Mouse (Mus musculus): ENCODE data around the gene Dct.

The Dct gene

DNA sequence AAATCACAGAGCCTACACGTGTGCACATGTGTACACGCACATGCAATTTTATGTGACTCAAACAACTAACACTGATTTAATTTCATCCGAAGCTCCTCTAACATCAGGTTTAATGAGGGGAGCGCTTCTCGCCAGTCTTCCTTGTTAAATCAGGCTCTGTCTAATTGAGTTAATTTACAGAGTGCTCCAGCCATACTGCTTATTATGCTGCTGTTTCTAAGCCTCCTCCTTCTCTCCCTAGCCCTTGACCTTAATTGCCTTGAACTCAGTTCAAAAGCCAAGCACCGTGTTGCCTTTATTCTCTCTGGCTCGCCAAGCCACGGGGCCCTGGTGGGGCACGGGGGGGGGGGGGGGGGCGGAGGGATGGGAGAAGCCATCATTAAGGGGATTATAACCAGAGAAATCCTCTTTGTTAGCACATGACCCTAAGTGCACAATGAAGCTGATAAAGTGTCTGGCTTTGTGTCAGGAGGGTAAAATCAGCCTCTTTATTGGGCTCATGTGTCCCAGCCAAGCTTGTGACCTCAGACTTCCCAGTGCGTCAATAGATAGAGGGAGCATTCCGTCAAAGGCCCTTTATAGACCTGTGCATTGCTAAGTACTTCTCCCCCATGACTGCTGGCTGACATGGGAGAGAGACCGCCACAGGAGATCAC lies at the start of gene Dct:
Gene Dct, minus strand, starts transcription at position 270 of the 656 bp plus-strand sequence.
- DNase-seq (ENCODE audit: low spot score) = no peak

- no peak for DNase-seq (ENCODE audit: low spot score)
Observed at GRCm38 (mm10) chr14:118101227-118101990, 49.4 kb upstream of the Dct start.

DNA sequence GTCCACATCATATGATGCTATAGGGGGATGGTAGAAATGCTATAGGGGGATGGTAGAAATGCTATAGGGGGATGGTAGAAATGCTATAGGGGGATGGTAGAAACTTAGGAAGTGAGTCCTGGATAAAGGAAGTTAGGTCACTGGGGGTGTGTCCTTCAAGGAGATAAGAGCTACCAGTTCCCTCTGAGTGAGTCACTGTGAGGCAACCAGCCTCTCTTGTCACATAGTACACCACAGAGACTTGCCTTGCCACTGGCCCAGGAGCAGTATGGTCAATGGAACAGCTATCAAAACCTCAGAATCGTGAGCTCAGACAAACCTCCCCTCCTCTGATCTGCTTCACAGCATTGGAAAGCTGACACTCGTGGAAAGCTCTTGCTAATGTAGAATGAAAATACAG lies 46.2 kb upstream of the Dct start:
- DNase-seq (ENCODE audit: low spot score) = no peak

DNA sequence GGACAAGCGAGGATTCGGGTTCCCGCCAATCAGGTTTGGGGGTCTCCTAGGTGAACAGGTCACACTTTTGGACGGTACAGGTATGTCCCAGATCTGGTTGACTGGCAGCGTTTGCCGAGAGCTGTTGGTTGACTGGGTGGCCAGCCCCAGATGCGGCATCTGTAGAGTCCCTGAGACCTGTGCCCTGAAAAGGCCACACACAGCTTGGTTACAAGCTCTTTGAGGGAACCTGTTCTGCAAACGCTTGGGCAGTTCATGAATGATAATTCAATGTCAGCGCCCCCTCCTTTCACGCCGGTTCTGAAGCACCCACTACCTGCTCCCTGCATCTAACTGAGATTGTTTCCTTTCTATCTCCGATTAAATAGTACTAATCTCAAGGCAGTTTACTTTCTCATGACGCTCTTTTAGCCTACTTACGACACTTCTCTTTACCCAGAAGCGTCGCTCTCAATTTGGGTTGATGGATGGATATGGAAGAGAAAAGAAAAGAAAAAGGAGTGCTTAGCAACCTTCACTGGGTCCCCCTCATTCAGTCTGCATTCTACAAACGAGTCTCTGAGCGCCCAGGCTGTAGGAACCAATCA lies 37.9 kb upstream of the Dct start:
- no peak for DNase-seq (ENCODE audit: low spot score)

DNA sequence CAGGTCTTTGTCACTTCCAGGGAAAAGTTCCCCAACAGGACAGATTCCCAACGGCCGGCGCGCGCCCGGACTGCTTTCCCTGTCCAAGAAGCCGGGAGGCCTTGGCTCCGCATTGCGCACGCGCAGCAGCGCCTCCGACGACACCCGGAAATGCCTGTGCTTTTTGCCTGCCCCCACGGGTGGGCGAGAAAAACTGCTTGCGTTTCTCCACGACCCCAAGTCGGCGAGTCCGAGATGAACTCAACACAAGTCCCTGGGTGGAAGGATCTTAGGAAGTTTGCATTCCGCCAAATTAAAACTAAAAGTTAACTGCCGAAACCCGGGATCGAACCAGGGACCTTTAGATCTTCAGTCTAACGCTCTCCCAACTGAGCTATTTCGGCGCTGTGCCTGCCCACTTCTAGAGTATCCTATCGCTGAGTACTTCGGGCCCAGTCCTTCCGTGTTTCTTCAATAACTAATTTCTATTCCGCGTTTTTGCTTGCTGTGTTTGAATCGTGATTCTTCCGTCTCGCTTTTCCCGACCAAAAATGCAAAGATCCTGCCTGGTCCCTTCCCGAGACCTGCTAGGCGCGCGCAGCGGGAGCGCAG lies 37.3 kb upstream of the Dct start:
- DNase-seq (ENCODE audit: low spot score) = peak; percentile 62

DNA sequence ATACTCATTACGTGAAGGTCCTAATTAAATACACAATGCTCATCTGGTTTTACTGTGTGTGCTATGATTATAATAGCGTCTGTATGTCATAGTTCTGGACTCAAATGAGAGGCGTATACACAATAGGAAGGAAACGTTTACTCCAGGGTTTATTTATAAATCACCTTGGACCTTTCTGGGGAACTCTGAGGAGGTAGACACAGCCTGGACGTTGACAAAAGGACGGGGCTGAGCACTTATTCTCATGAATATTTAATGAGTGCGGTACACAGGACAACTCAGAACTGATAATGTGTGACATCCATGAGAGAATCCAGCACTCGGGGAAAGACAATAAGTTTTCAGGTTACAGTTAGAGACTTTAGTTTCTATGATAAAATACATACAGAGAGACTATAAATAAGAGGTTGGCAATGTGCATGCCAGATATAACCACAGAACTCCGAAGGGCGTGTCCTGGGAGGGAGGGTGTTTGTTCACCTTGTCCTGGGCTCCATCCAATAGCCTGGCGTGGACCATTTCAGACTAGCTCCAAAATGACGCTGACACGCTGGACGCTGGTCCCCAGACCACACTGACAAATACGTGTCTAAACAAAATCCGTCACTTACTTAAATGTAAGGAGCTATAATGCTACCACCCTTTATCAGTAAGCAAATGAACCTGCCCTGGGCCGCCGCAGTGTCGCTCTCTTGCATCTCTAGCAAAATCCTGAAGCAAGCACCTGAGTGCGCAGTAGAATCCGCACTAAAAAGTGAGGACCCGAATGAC lies 36.6 kb upstream of the Dct start:
- DNase-seq (ENCODE audit: low spot score) = no peak

GRCm38 (mm10) chr14:118086271-118087035 lies 34.4 kb upstream of the Dct start:
- no peak for DNase-seq (ENCODE audit: low spot score)

GRCm38 (mm10) chr14:118083851-118084250 lies 31.8 kb upstream of the Dct start:
- DNase-seq (ENCODE audit: low spot score) = no peak

DNA sequence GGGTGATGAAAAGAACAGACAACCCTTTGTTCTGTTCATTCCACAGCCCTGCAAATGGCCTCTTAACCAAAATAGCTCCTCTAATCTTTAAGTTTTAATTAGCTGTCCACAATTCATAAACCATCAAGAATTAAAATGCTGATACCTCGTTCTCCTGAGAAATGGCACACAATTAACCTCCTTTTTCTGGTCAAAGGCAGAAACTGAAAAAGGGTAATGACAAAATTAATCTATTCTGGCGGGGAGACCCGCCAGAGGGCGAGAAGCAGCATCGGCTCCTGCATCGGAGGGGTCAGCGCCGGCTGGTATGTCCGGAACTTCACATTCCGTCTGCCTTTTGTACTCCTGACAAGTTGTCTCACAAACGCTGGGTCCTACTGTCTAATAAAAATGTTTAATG lies 28.6 kb upstream of the Dct start:
- DNase-seq (ENCODE audit: low spot score) = no peak

DNA sequence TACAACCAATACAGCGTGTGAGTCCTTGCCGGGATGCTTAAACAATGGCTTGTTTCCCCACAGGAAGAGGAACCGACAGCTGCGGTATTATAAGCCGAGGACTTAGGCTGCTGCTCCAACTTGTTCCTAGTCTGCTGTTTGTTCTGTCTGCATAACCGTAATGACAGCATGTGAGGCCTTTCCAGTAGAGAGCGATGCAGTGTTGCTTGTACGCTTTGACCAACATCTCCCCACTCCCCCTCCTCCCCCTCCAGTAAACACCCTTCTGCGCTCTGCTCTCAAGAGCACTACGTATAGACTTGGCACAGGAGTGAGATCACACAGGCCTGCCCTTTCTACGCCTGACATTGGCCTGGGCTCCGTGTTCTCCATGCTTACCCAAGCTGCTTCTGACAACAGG lies 18.1 kb upstream of the Dct start:
- no peak for DNase-seq (ENCODE audit: low spot score)

GRCm38 (mm10) chr14:118069439-118070079 lies 17.5 kb upstream of the Dct start:
- no peak for DNase-seq (ENCODE audit: low spot score)

- DNase-seq (ENCODE audit: low spot score) = no peak
Observed at GRCm38 (mm10) chr14:118061766-118062432, 9.9 kb upstream of the Dct start.

- no peak for DNase-seq (ENCODE audit: low spot score)
Observed at GRCm38 (mm10) chr14:118058581-118058886, 6.5 kb upstream of the Dct start.

DNA sequence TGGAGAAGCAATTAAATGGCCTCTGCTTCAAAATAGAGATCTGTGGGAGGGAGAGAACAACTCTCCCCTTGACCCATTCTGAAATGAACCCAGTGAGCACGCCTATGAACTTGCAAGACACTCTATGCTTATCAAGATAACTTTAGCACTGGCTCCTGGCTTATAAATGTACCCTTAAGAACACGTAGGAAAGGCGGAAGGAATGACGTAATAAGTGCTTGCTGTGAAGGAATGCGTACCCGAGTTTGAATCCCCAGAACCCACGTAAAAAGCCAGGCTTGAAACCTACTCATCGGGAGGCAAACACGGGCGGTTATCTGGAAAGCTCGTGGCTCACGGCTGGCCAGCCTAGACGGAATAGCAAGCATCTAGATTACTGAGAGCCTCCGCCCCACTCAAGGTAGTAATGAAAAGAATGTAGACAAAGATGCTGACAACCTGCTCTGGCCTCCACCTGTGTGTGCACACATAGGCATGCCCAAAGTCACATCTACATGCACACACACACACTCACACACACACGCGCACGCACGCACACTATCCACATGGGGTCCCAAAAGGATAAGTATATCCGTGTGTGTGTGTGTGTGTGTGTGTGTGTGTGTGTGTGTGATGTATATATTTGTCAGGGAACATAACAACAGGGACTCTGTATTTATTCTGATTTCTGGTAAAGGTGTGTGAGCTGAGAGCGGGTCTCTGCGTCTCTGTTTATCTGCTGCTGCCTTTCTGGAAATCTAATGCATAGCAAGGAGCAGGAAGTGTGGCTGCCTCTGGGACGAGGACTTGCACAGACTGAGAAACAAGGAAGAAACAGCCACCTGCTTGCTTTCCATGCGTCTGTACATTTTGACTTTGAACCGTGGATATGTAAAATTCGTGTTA lies 5.9 kb upstream of the Dct start:
- no peak for DNase-seq (ENCODE audit: low spot score)

- DNase-seq (ENCODE audit: low spot score) = no peak
Observed at GRCm38 (mm10) chr14:118052770-118053169, 726 bp upstream of the Dct start.

DNA sequence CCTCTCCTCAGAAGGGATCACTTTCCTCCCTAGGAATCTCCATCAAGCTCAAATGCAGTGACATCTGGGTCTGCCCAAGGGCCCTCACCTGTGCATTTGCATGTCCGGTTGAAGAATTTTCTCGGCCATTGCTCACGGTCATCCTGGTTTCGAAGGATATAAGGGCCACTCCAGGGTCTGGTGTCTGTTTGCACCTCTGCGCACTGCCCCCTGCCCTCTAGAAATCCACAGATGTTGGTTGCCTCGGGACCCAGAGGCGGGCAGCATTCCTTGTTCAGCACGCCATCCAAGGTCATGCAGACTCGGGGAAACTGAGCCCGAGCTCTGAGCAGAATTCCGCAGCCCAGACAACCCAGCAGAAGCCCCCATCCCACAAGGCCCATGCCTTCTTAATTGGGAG lies 648 bp downstream of the Dct start:
- DNase-seq (ENCODE audit: low spot score) = no peak

DNA sequence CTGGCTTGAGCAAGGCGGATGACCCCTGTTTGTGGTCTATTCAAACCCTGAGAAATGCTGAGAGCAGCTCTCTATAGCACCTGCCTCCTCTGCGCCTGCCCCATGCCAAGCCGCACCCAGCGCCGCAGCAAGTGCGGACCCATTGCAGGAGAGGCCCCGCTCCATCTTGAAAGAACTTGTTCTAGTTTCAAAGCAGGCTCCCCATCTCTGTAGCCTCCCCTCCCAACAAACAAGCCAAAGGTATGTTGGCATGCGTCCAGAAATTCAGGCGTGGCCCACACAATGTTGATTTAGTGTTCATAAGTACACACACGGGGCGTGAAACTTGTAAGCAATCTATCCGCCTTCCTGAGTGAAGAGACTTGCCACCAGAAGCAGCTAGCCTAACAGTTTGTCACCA lies 1.1 kb downstream of the Dct start:
- DNase-seq (ENCODE audit: low spot score) = no peak

GRCm38 (mm10) chr14:118050431-118050830 lies 1.6 kb downstream of the Dct start:
- DNase-seq (ENCODE audit: low spot score) = no peak

GRCm38 (mm10) chr14:118049648-118050238 lies 2.3 kb downstream of the Dct start:
- no peak for DNase-seq (ENCODE audit: low spot score)

All from urinary bladder, postnatal 10 days (tissue).